Mouse (Mus musculus) hindbrain, embryonic 12.5 days (tissue): ENCODE data around the gene Nudc. TPM values are rescaled to one million over a fixed set of nuclear protein-coding genes. Genes with fewer than 3 reads are reported as not detected.
"Not testable (repeated sequence)": the region's sequence is repeated elsewhere in the genome, so short reads cannot be mapped to it uniquely, and the experiment has no call there.

Experiments
- ATAC-seq: fragments of 200-750 bp; cut with Nextera tagmentation; 2 replicates; pipeline ENCODE4 v1.8.0; 2017; ENCODE audit warnings: moderate TSS enrichment; ENCODE audit not compliant: low FRiP score
- H3K27ac ChIP-seq: fragments of 300-500 bp; sonication (generic); 2 replicates; pipeline ENCODE4 v1.5.1; 2016; ENCODE audit warnings: mild to moderate bottlenecking
- H3K27me3 ChIP-seq: fragments of 300-500 bp; sonication (generic); 2 replicates; pipeline ENCODE4 v1.6.1; 2016; ENCODE audit warnings: mild to moderate bottlenecking
- H3K36me3 ChIP-seq: fragments of 300-500 bp; sonication (generic); 2 replicates; pipeline ENCODE4 v1.6.1; 2016; ENCODE audit warnings: mild to moderate bottlenecking
- H3K4me1 ChIP-seq: fragments of 300-500 bp; sonication (generic); 2 replicates; pipeline ENCODE4 v1.6.1; 2016
- H3K4me2 ChIP-seq: fragments of 300-500 bp; sonication (generic); replicated peaks from 2 replicates; pipeline ENCODE4 v1.6.1; 2016; ENCODE audit warnings: mild to moderate bottlenecking
- H3K4me3 ChIP-seq: fragments of 300-500 bp; sonication (generic); 2 replicates; pipeline ENCODE4 v1.5.1; 2016; ENCODE audit warnings: mild to moderate bottlenecking
- H3K9ac ChIP-seq: fragments of 300-500 bp; sonication (generic); 2 replicates; pipeline ENCODE4 v1.6.1; 2016; ENCODE audit warnings: mild to moderate bottlenecking, moderate library complexity
- H3K9me3 ChIP-seq: fragments of 300-500 bp; sonication (generic); replicated peaks from 2 replicates; pipeline ENCODE4 v1.6.1; 2016; ENCODE audit warnings: mild to moderate bottlenecking
- WGBS: fragments of 180-500 bp; shearing (Covaris S2); methylation state at CpG from one replicate; pipeline ENCODE4 v1.1.7; 2016; 5-methylcytosine and 5-hydroxymethylcytosine counted together
- polyA plus RNA-seq: library from polyadenylated mRNA; unstranded; fragments of >200 nt; fragmentation: Nextera tagmentation; extraction: Ambion mirVana; gene quantifications from 2 replicates; pipeline ENCODE4 v1.2.1, GENCODE M21; 2016

Gene Nudc
- polyA plus RNA-seq, 1 experiment from 2014 or later: 326 TPM

- 5% methylated on average over 25 of the region's 25 CpGs for WGBS
- H3K36me3 ChIP-seq: no peaks in the 10 kb centered on the region
- no peak overlapping the region for H3K27ac ChIP-seq
- H3K4me3 ChIP-seq: peak overlapping the region; percentile 37
- H3K9ac ChIP-seq: peak overlapping the region; percentile 47
- H3K4me2 ChIP-seq: peak overlapping the region; percentile 50
- H3K27me3 ChIP-seq: peaks cover 61% of the 10 kb centered on the region
- H3K9me3 ChIP-seq: no peaks in the 10 kb centered on the region
- ATAC-seq: no peak
- H3K4me1 ChIP-seq: peaks cover 7% of the 10 kb centered on the region
Measured at GRCm38 (mm10) chr4:133519369-133519665, 26.5 kb downstream of the Nudc start.

- Histone ChIP-seq H3K4me2 (peak within 1 kb of the TSS; percentile 50), H3K4me1 (peaks cover 7% of the 10 kb centered on the region), H3K9me3 (no peaks in the 10 kb centered on the region), H3K27ac (no peak within 1 kb of the TSS), H3K36me3 (no peaks in the 10 kb centered on the region), H3K4me3 (peak within 1 kb of the TSS; percentile 37), H3K27me3 (peaks cover 61% of the 10 kb centered on the region), H3K9ac (peak within 1 kb of the TSS; percentile 47)
- ATAC-seq: no peak
- WGBS: 6% methylated on average over 43 of the region's 69 CpGs
Measured at GRCm38 (mm10) chr4:133518601-133519368, 27.0 kb downstream of the Nudc start, which contains the start of gene Kdf1. Gene Kdf1, plus strand, starts transcription at chr4:133518963.

GRCm38 (mm10) chr4:133512972-133513371, 32.8 kb downstream of the Nudc start:
- no peak overlapping the region for H3K9ac ChIP-seq
- H3K4me1 ChIP-seq: no peaks in the 10 kb centered on the region
- WGBS: 12% methylated on average over 8 of the region's 8 CpGs
- no peaks in the 10 kb centered on the region for H3K9me3 ChIP-seq
- H3K36me3 ChIP-seq: no peaks in the 10 kb centered on the region
- peaks cover 32% of the 10 kb centered on the region for H3K27me3 ChIP-seq
- no peak overlapping the region for H3K4me3 ChIP-seq
- H3K27ac ChIP-seq: no peak overlapping the region
- ATAC-seq: no peak; the same call in 1 of the 2 replicates
- no peak overlapping the region for H3K4me2 ChIP-seq

- not testable (repeated sequence) for H3K9me3 ChIP-seq, H3K36me3 ChIP-seq, H3K27ac ChIP-seq, H3K4me2 ChIP-seq, ATAC-seq, H3K4me3 ChIP-seq, H3K4me1 ChIP-seq, H3K9ac ChIP-seq
- peaks cover 27% of the 10 kb centered on the region for H3K27me3 ChIP-seq
- 49% methylated on average over 5 of the region's 5 CpGs for WGBS
Measured at GRCm38 (mm10) chr4:133512511-133512910, 33.3 kb downstream of the Nudc start.

GRCm38 (mm10) chr4:133511050-133511449, 34.7 kb downstream of the Nudc start:
- no peak overlapping the region for H3K4me3 ChIP-seq
- 80% methylated on average over 5 of the region's 5 CpGs for WGBS
- ATAC-seq: no peak
- H3K4me2 ChIP-seq: no peak overlapping the region
- no peak overlapping the region for H3K27ac ChIP-seq
- no peaks in the 10 kb centered on the region for H3K9me3 ChIP-seq
- no peaks in the 10 kb centered on the region for H3K36me3 ChIP-seq
- H3K9ac ChIP-seq: no peak overlapping the region
- H3K4me1 ChIP-seq: no peaks in the 10 kb centered on the region
- H3K27me3 ChIP-seq: peaks cover 23% of the 10 kb centered on the region

- no peaks in the 10 kb centered on the region for H3K4me1 ChIP-seq
- no peaks in the 10 kb centered on the region for H3K9me3 ChIP-seq
- H3K27me3 ChIP-seq: peaks cover 28% of the 10 kb centered on the region
- H3K9ac ChIP-seq: no peak overlapping the region
- ATAC-seq: no peak
- no peaks in the 10 kb centered on the region for H3K36me3 ChIP-seq
- 86% methylated on average over 7 of the region's 7 CpGs for WGBS
- H3K4me3 ChIP-seq: no peak overlapping the region
- no peak overlapping the region for H3K27ac ChIP-seq
- H3K4me2 ChIP-seq: no peak overlapping the region
Measured at GRCm38 (mm10) chr4:133508990-133509389, 36.8 kb downstream of the Nudc start.

- ATAC-seq: no peak
- H3K4me2 ChIP-seq: no peak overlapping the region
- WGBS: 70% methylated on average over 5 of the region's 5 CpGs
- H3K4me3 ChIP-seq: no peak overlapping the region
- no peak overlapping the region for H3K9ac ChIP-seq
- H3K27ac ChIP-seq: no peak overlapping the region
- H3K36me3 ChIP-seq: no peaks in the 10 kb centered on the region
- peaks cover 39% of the 10 kb centered on the region for H3K27me3 ChIP-seq
- no peaks in the 10 kb centered on the region for H3K4me1 ChIP-seq
- H3K9me3 ChIP-seq: no peaks in the 10 kb centered on the region
Measured at GRCm38 (mm10) chr4:133506573-133506972, 39.2 kb downstream of the Nudc start.

- no peak for ATAC-seq
- Histone ChIP-seq H3K36me3 (no peaks in the 10 kb centered on the region), H3K27ac (no peak overlapping the region), H3K9me3 (no peaks in the 10 kb centered on the region), H3K27me3 (peaks cover 53% of the 10 kb centered on the region), H3K4me1 (no peaks in the 10 kb centered on the region), H3K9ac (no peak overlapping the region), H3K4me2 (no peak overlapping the region), H3K4me3 (no peak overlapping the region)
- 69% methylated on average over 9 of the region's 9 CpGs for WGBS
Measured at GRCm38 (mm10) chr4:133504755-133505485, 40.9 kb downstream of the Nudc start.

GRCm38 (mm10) chr4:133504300-133504699, 41.5 kb downstream of the Nudc start:
- H3K4me3 ChIP-seq: no peak overlapping the region
- no peak overlapping the region for H3K27ac ChIP-seq
- H3K9me3 ChIP-seq: no peaks in the 10 kb centered on the region
- WGBS: 53% methylated on average over 5 of the region's 5 CpGs
- no peaks in the 10 kb centered on the region for H3K4me1 ChIP-seq
- H3K4me2 ChIP-seq: no peak overlapping the region
- ATAC-seq: no peak
- peaks cover 59% of the 10 kb centered on the region for H3K27me3 ChIP-seq
- no peaks in the 10 kb centered on the region for H3K36me3 ChIP-seq
- no peak overlapping the region for H3K9ac ChIP-seq

- Histone ChIP-seq H3K4me1 (peaks cover 17% of the 10 kb centered on the region; the same call in 1 of the 2 replicates), H3K9me3 (no peaks in the 10 kb centered on the region), H3K36me3 (no peaks in the 10 kb centered on the region), H3K4me2 (no peak overlapping the region), H3K4me3 (no peak overlapping the region), H3K27ac (no peak overlapping the region), H3K27me3 (peaks cover 79% of the 10 kb centered on the region), H3K9ac (no peak overlapping the region)
- no peak for ATAC-seq
- WGBS: 70% methylated on average over 7 of the region's 7 CpGs
Measured at GRCm38 (mm10) chr4:133501514-133501913, 44.3 kb downstream of the Nudc start.

- peak; percentile 84 for ATAC-seq
- Histone ChIP-seq H3K27ac (0 out of 2 replicates have a peak within 1 kb of the TSS, but pooled peaks have one; percentile 35), H3K4me3 (peak within 1 kb of the TSS; percentile 69), H3K9me3 (no peaks in the 10 kb centered on the region), H3K36me3 (no peaks in the 10 kb centered on the region), H3K4me2 (peak within 1 kb of the TSS; percentile 100), H3K4me1 (peaks cover 22% of the 10 kb centered on the region), H3K27me3 (peaks cover 93% of the 10 kb centered on the region), H3K9ac (peak within 1 kb of the TSS; percentile 78)
- WGBS: under 1% methylated on average over 52 of the region's 53 CpGs
Measured at GRCm38 (mm10) chr4:133498160-133498724, 47.6 kb downstream of the Nudc start, which contains the start of gene Trnp1. Gene Trnp1, minus strand, starts transcription at chr4:133498550.

- peaks cover 92% of the 10 kb centered on the region for H3K27me3 ChIP-seq
- 0 out of 2 replicates have a peak overlapping the region, but pooled peaks have one; percentile 35 for H3K27ac ChIP-seq
- peaks cover 22% of the 10 kb centered on the region for H3K4me1 ChIP-seq
- no peaks in the 10 kb centered on the region for H3K36me3 ChIP-seq
- H3K4me3 ChIP-seq: peak overlapping the region; percentile 69
- peak overlapping the region; percentile 100 for H3K4me2 ChIP-seq
- no peaks in the 10 kb centered on the region for H3K9me3 ChIP-seq
- WGBS: under 1% methylated on average over 70 of the region's 70 CpGs
- peak; percentile 67 for ATAC-seq
- peak overlapping the region; percentile 78 for H3K9ac ChIP-seq
Measured at GRCm38 (mm10) chr4:133497461-133498159, 48.2 kb downstream of the Nudc start.
